Mouse (Mus musculus) stomach, embryonic 16.5 days (tissue): ENCODE data around the gene Eef1g. TPM values are rescaled to one million over a fixed set of nuclear protein-coding genes. Genes with fewer than 3 reads are reported as not detected.
"Not testable (repeated sequence)": the region's sequence is repeated elsewhere in the genome, so short reads cannot be mapped to it uniquely, and the experiment has no call there.

Experiments
- ATAC-seq: fragments of 200-750 bp; cut with Nextera tagmentation; 2 replicates; pipeline ENCODE4 v1.8.0; 2017; ENCODE audit warnings: moderate number of reproducible peaks, moderate TSS enrichment; ENCODE audit not compliant: insufficient read depth, low FRiP score
- H3K27ac ChIP-seq: fragments of 300-500 bp; sonication (generic); 2 replicates; pipeline ENCODE4 v1.5.1; 2014; ENCODE audit warnings: low read length
- H3K27me3 ChIP-seq: fragments of 300-500 bp; sonication (generic); 2 replicates; pipeline ENCODE4 v1.6.1; 2014; ENCODE audit warnings: low read length, control low read depth, mixed read lengths; ENCODE audit not compliant: control insufficient read depth, insufficient read depth
- H3K36me3 ChIP-seq: fragments of 300-500 bp; sonication (generic); 2 replicates; pipeline ENCODE4 v1.6.1; 2014; ENCODE audit warnings: low read length; ENCODE audit not compliant: control insufficient read depth, insufficient read depth
- H3K4me1 ChIP-seq: fragments of 300-500 bp; sonication (generic); 2 replicates; pipeline ENCODE4 v1.6.1; 2014; ENCODE audit warnings: low read length, control low read depth, mixed read lengths; ENCODE audit not compliant: control insufficient read depth, insufficient read depth
- H3K4me2 ChIP-seq: fragments of 300-500 bp; sonication (generic); 2 replicates; pipeline ENCODE4 v1.6.1; 2014; ENCODE audit warnings: low read depth, low read length, mixed read lengths
- H3K4me3 ChIP-seq: fragments of 300-500 bp; sonication (generic); replicated peaks from 2 replicates; pipeline ENCODE4 v1.5.1; 2014; ENCODE audit warnings: mild to moderate bottlenecking, low read length
- H3K9ac ChIP-seq: fragments of 300-500 bp; sonication (generic); 2 replicates; pipeline ENCODE4 v1.6.1; 2014; ENCODE audit warnings: low read length
- H3K9me3 ChIP-seq: fragments of 300-500 bp; sonication (generic); replicated peaks from 2 replicates; pipeline ENCODE4 v1.6.1; 2016; ENCODE audit warnings: low read length, control low read depth; ENCODE audit not compliant: control insufficient read depth
- WGBS: fragments of 180-500 bp; shearing (Covaris S2); extraction: QIAGEN DNeasy Blood & Tissue Kit; methylation state at CpG from one replicate; pipeline ENCODE4 v1.1.7; 2014; 5-methylcytosine and 5-hydroxymethylcytosine counted together
- polyA plus RNA-seq: library from polyadenylated mRNA; unstranded; fragments of >200 nt; fragmentation: Nextera tagmentation; extraction: Ambion mirVana; gene quantifications from 2 replicates; pipeline ENCODE4 v1.2.1, GENCODE M21; 2015

Eef1g gene
- polyA plus RNA-seq, 1 experiment from 2014 or later: 441 TPM

GRCm38 (mm10) chr19:8954171-8954570 lies 12.7 kb upstream of the Eef1g start:
- peak overlapping the region; percentile 74 for H3K4me3 ChIP-seq
- peak overlapping the region; percentile 88 for H3K4me2 ChIP-seq
- peak overlapping the region; percentile 83 for H3K27ac ChIP-seq
- no peaks in the 10 kb centered on the region for H3K27me3 ChIP-seq
- peak overlapping the region; percentile 81 for H3K9ac ChIP-seq
- ATAC-seq: no peak
- WGBS: 8% methylated on average over 9 of the region's 9 CpGs
- peaks cover 6% of the 10 kb centered on the region; the same call in 1 of the 2 replicates for H3K4me1 ChIP-seq
- no peaks in the 10 kb centered on the region for H3K9me3 ChIP-seq
- peaks cover 21% of the 10 kb centered on the region; the same call in 1 of the 2 replicates for H3K36me3 ChIP-seq

- H3K4me3 ChIP-seq: no peak overlapping the region
- H3K9ac ChIP-seq: no peak overlapping the region
- 80% methylated on average over 2 of the region's 2 CpGs for WGBS
- no peak overlapping the region for H3K27ac ChIP-seq
- no peak overlapping the region for H3K4me2 ChIP-seq
- no peaks in the 10 kb centered on the region for H3K27me3 ChIP-seq
- peaks cover 6% of the 10 kb centered on the region for H3K4me1 ChIP-seq
- H3K36me3 ChIP-seq: peaks cover 21% of the 10 kb centered on the region
- H3K9me3 ChIP-seq: no peaks in the 10 kb centered on the region
- ATAC-seq: no peak
Observed at GRCm38 (mm10) chr19:8962256-8962655, 4.6 kb upstream of the Eef1g start.

GRCm38 (mm10) chr19:8965075-8965474 lies 1.8 kb upstream of the Eef1g start:
- peaks cover 18% of the 10 kb centered on the region for H3K36me3 ChIP-seq
- no peak for ATAC-seq
- H3K9me3 ChIP-seq: no peaks in the 10 kb centered on the region
- H3K4me2 ChIP-seq: no peak overlapping the region; the same call in 1 of the 2 replicates
- H3K27me3 ChIP-seq: no peaks in the 10 kb centered on the region
- no peak overlapping the region for H3K4me3 ChIP-seq
- H3K27ac ChIP-seq: no peak overlapping the region
- peaks cover 13% of the 10 kb centered on the region for H3K4me1 ChIP-seq
- 85% methylated on average over 11 of the region's 11 CpGs for WGBS
- H3K9ac ChIP-seq: peak overlapping the region; percentile 74

GRCm38 (mm10) chr19:8965771-8966170 lies 1.1 kb upstream of the Eef1g start:
- H3K4me2 ChIP-seq: peak overlapping the region; percentile 66
- peaks cover 25% of the 10 kb centered on the region for H3K36me3 ChIP-seq
- H3K9ac ChIP-seq: peak overlapping the region; percentile 74
- no peaks in the 10 kb centered on the region for H3K27me3 ChIP-seq
- H3K4me3 ChIP-seq: peak overlapping the region; percentile 54
- 76% methylated on average over 8 of the region's 8 CpGs for WGBS
- no peak for ATAC-seq
- peak overlapping the region; percentile 92 for H3K27ac ChIP-seq
- H3K4me1 ChIP-seq: peaks cover 13% of the 10 kb centered on the region
- no peaks in the 10 kb centered on the region for H3K9me3 ChIP-seq

- peak overlapping the region; percentile 92 for H3K27ac ChIP-seq
- H3K9me3 ChIP-seq: no peaks in the 10 kb centered on the region
- H3K4me2 ChIP-seq: peak overlapping the region; percentile 66
- H3K27me3 ChIP-seq: no peaks in the 10 kb centered on the region
- peaks cover 13% of the 10 kb centered on the region for H3K4me1 ChIP-seq
- peak overlapping the region; percentile 74 for H3K9ac ChIP-seq
- 29% methylated on average over 5 of the region's 5 CpGs for WGBS
- H3K4me3 ChIP-seq: peak overlapping the region; percentile 54
- no peak for ATAC-seq
- peaks cover 29% of the 10 kb centered on the region for H3K36me3 ChIP-seq
Observed at GRCm38 (mm10) chr19:8966198-8966589, 647 bp upstream of the Eef1g start.

- peaks cover 33% of the 10 kb centered on the region for H3K36me3 ChIP-seq
- WGBS: under 1% methylated on average over 8 of the region's 8 CpGs
Observed at GRCm38 (mm10) chr19:8967373-8967743, 517 bp downstream of the Eef1g start.

GRCm38 (mm10) chr19:8967893-8968292 lies 1.1 kb downstream of the Eef1g start:
- peak overlapping the region; percentile 60 for H3K4me2 ChIP-seq
- H3K27ac ChIP-seq: 0 out of 2 replicates have a peak overlapping the region, but pooled peaks have one; percentile 9

More at GRCm38 (mm10) chr19:8967373-8967743, 517 bp downstream of the Eef1g start:
- peak overlapping the region; percentile 83 for H3K9ac ChIP-seq
- H3K4me2 ChIP-seq: peak overlapping the region; percentile 60
- H3K27me3 ChIP-seq: no peaks in the 10 kb centered on the region
- H3K4me3 ChIP-seq: peak overlapping the region; percentile 73
- no peaks in the 10 kb centered on the region for H3K9me3 ChIP-seq
- peaks cover 13% of the 10 kb centered on the region for H3K4me1 ChIP-seq
- no peak for ATAC-seq
- peak overlapping the region; percentile 82 for H3K27ac ChIP-seq

GRCm38 (mm10) chr19:8972491-8972890 lies 5.7 kb downstream of the Eef1g start:
- H3K4me2 ChIP-seq, H3K9ac ChIP-seq, H3K27ac ChIP-seq, H3K27me3 ChIP-seq, ATAC-seq, H3K4me3 ChIP-seq, H3K9me3 ChIP-seq: not testable (repeated sequence)
- Histone ChIP-seq H3K4me1 (peaks cover 10% of the 10 kb centered on the region; the same call in 1 of the 2 replicates), H3K36me3 (peaks cover 38% of the 10 kb centered on the region)
- WGBS: 75% methylated on average over 8 of the region's 8 CpGs

More at GRCm38 (mm10) chr19:8967893-8968292, 1.1 kb downstream of the Eef1g start:
- WGBS: 7% methylated on average over 9 of the region's 9 CpGs
- Histone ChIP-seq H3K4me3 (peak overlapping the region; percentile 73), H3K36me3 (peaks cover 33% of the 10 kb centered on the region), H3K4me1 (peaks cover 13% of the 10 kb centered on the region), H3K9me3 (no peaks in the 10 kb centered on the region), H3K9ac (peak overlapping the region; percentile 83), H3K27me3 (no peaks in the 10 kb centered on the region)
- no peak for ATAC-seq

- H3K4me2 ChIP-seq: no peak overlapping the region
- no peak overlapping the region for H3K4me3 ChIP-seq
- H3K27ac ChIP-seq: no peak overlapping the region
- 87% methylated on average over 1 of the region's 1 CpGs for WGBS
- H3K27me3 ChIP-seq: no peaks in the 10 kb centered on the region
- no peak overlapping the region for H3K9ac ChIP-seq
- ATAC-seq: no peak
- H3K9me3 ChIP-seq: no peaks in the 10 kb centered on the region
- peaks cover 58% of the 10 kb centered on the region for H3K36me3 ChIP-seq
- peaks cover 4% of the 10 kb centered on the region; the same call in 1 of the 2 replicates for H3K4me1 ChIP-seq
Observed at GRCm38 (mm10) chr19:8974638-8975037, 7.8 kb downstream of the Eef1g start.
